Mouse (Mus musculus): ENCODE measurements around the gene Ide.

- no peak for TF ChIP-seq CTCF (IDR thresholded peaks at IDR 0.05; ENCODE audit: low read depth, low read length)
- no peak for TF ChIP-seq POLR2A (IDR thresholded peaks at IDR 0.05; ENCODE audit: borderline replicate concordance, low read depth, low read length)
These were observed 52.9 kb downstream of the Ide start for GRCm38 (mm10) chr19:37284775-37285174.
